Comparison of ENCODE assay signal across 20 mouse cellular contexts in genomic region chr15:69261940-69262339, GRCm38 (mm10).
A peak's percentile ranks its signal among the peaks of the same experiment; 100 is the strongest.
DNase-seq lines count a peak whose midpoint lies in the region; ATAC-seq and TF ChIP-seq lines count a peak whose summit lies in the region.
"Had no signal": no experiment of that assay in that cellular context is flagged by ENCODE, and none has a peak within 500 bp of the region (broad histone marks: within the 10 kb centered on the region; RNA-seq: fewer than 3 reads in every experiment).

No protein-coding gene starts in this region.

- no peak overlapping the region for H3K9ac ChIP-seq in hindbrain, postnatal 0 days (replicated peaks; ENCODE audit: low read length)
- no peak overlapping the region for H3K9ac ChIP-seq in hindbrain, embryonic 11.5 days (ENCODE audit: low read depth, low read length)
- H3K9ac ChIP-seq: heart, embryonic 12.5 days; hindbrain, embryonic 15.5 days; limb, embryonic 13.5 days; liver, embryonic 14.5 days; midbrain, embryonic 12.5 days had no signal

- no peaks in the 10 kb centered on the region for H3K9me3 ChIP-seq in hindbrain, postnatal 0 days (ENCODE audit: low read length)
- H3K9me3 ChIP-seq in hindbrain, embryonic 11.5 days (ENCODE audit: control insufficient read depth, low read length): no peaks in the 10 kb centered on the region
- H3K9me3 ChIP-seq: embryonic facial prominence, embryonic 10.5 days; heart, embryonic 12.5 days; hindbrain, embryonic 15.5 days; limb, embryonic 13.5 days; midbrain, embryonic 12.5 days had no signal

- H3K36me3 ChIP-seq in hindbrain, postnatal 0 days (ENCODE audit: insufficient read depth, low read length): no peaks in the 10 kb centered on the region
- H3K36me3 ChIP-seq in hindbrain, embryonic 11.5 days (ENCODE audit: control insufficient read depth, insufficient read depth, low read length): no peaks in the 10 kb centered on the region
- H3K36me3 ChIP-seq: embryonic facial prominence, embryonic 10.5 days; G1E; heart, embryonic 12.5 days; hindbrain, embryonic 15.5 days; limb, embryonic 13.5 days; midbrain, embryonic 12.5 days had no signal

- no peak for ATAC-seq in hindbrain, postnatal 0 days
- ATAC-seq in hindbrain, embryonic 11.5 days (ENCODE audit: low FRiP score): no peak
- ATAC-seq: CD4-positive, CD25-positive, alpha-beta regulatory T cell, adult 4 months; forebrain, embryonic 14.5 days; intestine, postnatal 0 days had no signal

- no peak overlapping the region for H3K4me3 ChIP-seq in hindbrain, postnatal 0 days (ENCODE audit: low read length)
- H3K4me3 ChIP-seq in hindbrain, embryonic 11.5 days (ENCODE audit: low read depth, low read length): no peak overlapping the region
- H3K4me3 ChIP-seq in lung, adult 2 months (replicated peaks; ENCODE audit: extremely low read depth, low read depth, low read length): no peak overlapping the region
- H3K4me3 ChIP-seq: embryonic facial prominence, embryonic 10.5 days; heart, embryonic 12.5 days; hindbrain, embryonic 15.5 days; limb, embryonic 13.5 days; midbrain, embryonic 12.5 days had no signal

- DNase-seq in hindbrain, postnatal 0 days (ENCODE audit: low spot score): peak; percentile 16
- no peak for DNase-seq in hindbrain, embryonic 11.5 days (ENCODE audit: low spot score)
- peak; percentile 4 for DNase-seq in lung, postnatal 14 days
- DNase-seq in lung, adult 2 months: no peak
- peak; percentile 45 to 49 for DNase-seq in left cerebral cortex, postnatal 36 days (ENCODE audit: low spot score in 2 of 2)
- no peak for DNase-seq in kidney, postnatal 25 days
- DNase-seq in ovary, postnatal 10 days (ENCODE audit: low spot score): no peak
- DNase-seq: gastrocnemius, postnatal 36 days; thymus, postnatal 25 days had no signal

- no peak for TF ChIP-seq POLR2A in lung, adult 2 months (IDR thresholded peaks at IDR 0.05; ENCODE audit: borderline replicate concordance, extremely low read depth, low read depth, low read length)

- H3K27ac ChIP-seq in hindbrain, postnatal 0 days: no peak overlapping the region
- no peak overlapping the region for H3K27ac ChIP-seq in hindbrain, embryonic 11.5 days (ENCODE audit: low read depth, low read length)
- H3K27ac ChIP-seq: embryonic facial prominence, embryonic 10.5 days; hindbrain, embryonic 15.5 days; kidney, postnatal 0 days; limb, embryonic 13.5 days; liver, embryonic 14.5 days; midbrain, embryonic 12.5 days had no signal

- 84% methylated on average over 1 of the region's 1 CpGs for WGBS in hindbrain, postnatal 0 days
- 91% methylated on average over 1 of the region's 1 CpGs for WGBS in hindbrain, embryonic 11.5 days
- 80% methylated on average over 1 of the region's 1 CpGs for WGBS in lung, adult 2 months

- H3K4me2 ChIP-seq in hindbrain, postnatal 0 days (ENCODE audit: low read depth, low read length): no peak overlapping the region
- H3K4me2 ChIP-seq in hindbrain, embryonic 11.5 days (replicated peaks; ENCODE audit: low read depth, low read length): no peak overlapping the region
- H3K4me2 ChIP-seq: heart, embryonic 12.5 days; hindbrain, embryonic 15.5 days; limb, embryonic 13.5 days; midbrain, embryonic 12.5 days had no signal

- TF ChIP-seq CTCF in hindbrain, postnatal 0 days (IDR thresholded peaks at IDR 0.05; ENCODE audit: low read depth): no peak
- TF ChIP-seq CTCF in lung, adult 2 months (IDR thresholded peaks at IDR 0.05; ENCODE audit: insufficient read depth, low read length): no peak

- H3K4me1 ChIP-seq in hindbrain, postnatal 0 days (ENCODE audit: insufficient read depth, low read length): no peaks in the 10 kb centered on the region
- H3K4me1 ChIP-seq in hindbrain, embryonic 11.5 days (replicated peaks; ENCODE audit: control insufficient read depth, insufficient read depth, low read length): no peaks in the 10 kb centered on the region
- no peaks in the 10 kb centered on the region for H3K4me1 ChIP-seq in lung, adult 2 months (ENCODE audit: control insufficient read depth, insufficient read depth, low read length)
- H3K4me1 ChIP-seq: heart, embryonic 12.5 days; hindbrain, embryonic 15.5 days; limb, embryonic 13.5 days; midbrain, embryonic 12.5 days had no signal

- intact Hi-C loops in left cerebral cortex, postnatal 36 days (cut with DNase I): no loop called here

- no peaks in the 10 kb centered on the region for H3K27me3 ChIP-seq in hindbrain, postnatal 0 days (ENCODE audit: insufficient read depth, low read length)
- H3K27me3 ChIP-seq in hindbrain, embryonic 11.5 days (ENCODE audit: control insufficient read depth, insufficient read depth, low read length): no peaks in the 10 kb centered on the region
- H3K27me3 ChIP-seq: heart, embryonic 12.5 days; hindbrain, embryonic 15.5 days; limb, embryonic 13.5 days; midbrain, embryonic 12.5 days had no signal

Comparison
In these comparisons a context has a peak if more than half of its experiments do, and no peak if none do; other contexts are left out.
1. DNase-seq: peak in hindbrain, postnatal 0 days (single experiment), lung, postnatal 14 days (single experiment) and left cerebral cortex, postnatal 36 days (2 of 2); none in hindbrain, embryonic 11.5 days (single experiment), lung, adult 2 months (single experiment), kidney, postnatal 25 days (0 of 2) and ovary, postnatal 10 days (single experiment).